Mouse (Mus musculus): ENCODE data around the gene Iqca.

GRCm38 (mm10) chr1:90060599-90060998 is 92.6 kb downstream of the Iqca start:
- TF ChIP-seq CTCF (IDR thresholded peaks at IDR 0.05; ENCODE audit: low read depth, low read length) (no peak), POLR2AphosphoS5 (IDR thresholded peaks at IDR 0.05; ENCODE audit: insufficient replicate concordance, low read depth, low read length) (no peak), TAL1 (conservative IDR thresholded peaks at IDR 0.05; ENCODE audit: low read depth, low read length) (no peak), GATA2 (IDR thresholded peaks at IDR 0.05; ENCODE audit: borderline replicate concordance, low read depth, low read length) (no peak), GATA1 (IDR thresholded peaks at IDR 0.05; ENCODE audit: borderline replicate concordance, low read length) (no peak)
